Mouse (Mus musculus) hindbrain, embryonic 13.5 days (tissue): ENCODE results near the gene Xab2. TPM values are rescaled to one million over a fixed set of nuclear protein-coding genes. Genes with fewer than 3 reads are reported as not detected.

Experiments
- ATAC-seq: fragments of 200-750 bp; cut with Nextera tagmentation; 2 replicates; pipeline ENCODE4 v1.8.0; 2017; ENCODE audit warnings: moderate TSS enrichment; ENCODE audit not compliant: low FRiP score
- H3K27ac ChIP-seq: fragments of 300-500 bp; sonication (generic); 2 replicates; pipeline ENCODE4 v1.5.1; 2015; ENCODE audit warnings: inconsistent platforms, mild to moderate bottlenecking, moderate library complexity
- H3K27me3 ChIP-seq: fragments of 300-500 bp; sonication (generic); 2 replicates; pipeline ENCODE4 v1.6.1; 2015; ENCODE audit warnings: mild to moderate bottlenecking, inconsistent platforms
- H3K36me3 ChIP-seq: fragments of 300-500 bp; sonication (generic); 2 replicates; pipeline ENCODE4 v1.6.1; 2015; ENCODE audit warnings: mild to moderate bottlenecking, inconsistent platforms
- H3K4me1 ChIP-seq: fragments of 300-500 bp; sonication (generic); replicated peaks from 2 replicates; pipeline ENCODE4 v1.6.1; 2015; ENCODE audit warnings: inconsistent platforms
- H3K4me2 ChIP-seq: fragments of 300-500 bp; sonication (generic); 2 replicates; pipeline ENCODE4 v1.6.1; 2015; ENCODE audit warnings: inconsistent platforms, mild to moderate bottlenecking, moderate library complexity
- H3K4me3 ChIP-seq: fragments of 300-500 bp; sonication (generic); 2 replicates; pipeline ENCODE4 v1.5.1; 2015; ENCODE audit warnings: mild to moderate bottlenecking, inconsistent platforms
- H3K9ac ChIP-seq: fragments of 300-500 bp; sonication (generic); 2 replicates; pipeline ENCODE4 v1.6.1; 2015; ENCODE audit warnings: mild to moderate bottlenecking, inconsistent platforms
- H3K9me3 ChIP-seq: fragments of 300-500 bp; sonication (generic); 2 replicates; pipeline ENCODE4 v1.6.1; 2016; ENCODE audit warnings: inconsistent platforms
- WGBS: fragments of 180-500 bp; shearing (Covaris S2); methylation state at CpG from one replicate; pipeline ENCODE4 v1.1.7; 2015; 5-methylcytosine and 5-hydroxymethylcytosine counted together
- polyA plus RNA-seq: library from polyadenylated mRNA; unstranded; fragments of >200 nt; fragmentation: Nextera tagmentation; extraction: Ambion mirVana; gene quantifications from 2 replicates; pipeline ENCODE4 v1.2.1, GENCODE M21; 2015

The Xab2 gene
- polyA plus RNA-seq, 1 experiment from 2014 or later: 52.1 TPM

DNA sequence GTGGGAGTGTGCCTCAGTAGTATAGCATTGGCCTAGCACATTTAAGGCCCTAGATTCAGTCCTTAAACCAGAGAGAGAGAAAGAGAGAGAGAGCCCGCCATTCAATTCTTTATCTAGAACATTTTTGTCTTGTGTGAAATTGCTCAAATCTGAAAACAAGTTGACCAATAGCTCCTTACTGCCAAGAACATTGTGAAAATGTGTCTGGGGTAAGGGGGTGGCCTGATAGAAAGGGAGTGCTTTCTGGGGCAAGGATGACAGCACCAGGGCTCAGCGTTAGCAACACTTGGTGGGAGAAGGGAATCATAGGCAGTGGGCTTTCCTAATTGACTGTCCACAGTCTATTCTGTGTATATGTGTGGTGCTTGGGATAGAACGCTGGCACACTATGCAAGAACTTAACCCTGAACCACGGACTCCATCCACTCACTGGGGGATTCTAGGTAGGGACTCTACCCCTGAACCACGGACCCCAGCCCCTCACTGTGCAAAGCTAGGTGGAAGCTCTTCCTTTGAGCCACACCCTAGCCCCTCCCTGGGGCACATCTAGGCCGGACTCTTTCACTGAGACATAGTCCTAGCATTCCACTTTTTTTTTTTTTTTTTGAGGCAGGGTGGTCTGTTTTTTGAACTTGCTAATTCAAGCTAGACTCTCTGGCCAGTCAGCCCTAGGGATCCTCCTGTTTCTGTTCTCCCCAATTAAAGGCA, 25.9 kb upstream of the Xab2 start:
- H3K4me1 ChIP-seq: no peaks in the 10 kb centered on the region
- H3K27ac ChIP-seq: no peak overlapping the region
- ATAC-seq: no peak
- WGBS: 85% methylated on average over 6 of the region's 6 CpGs
- H3K9ac ChIP-seq: no peak overlapping the region
- H3K27me3 ChIP-seq: no peaks in the 10 kb centered on the region
- H3K9me3 ChIP-seq: no peaks in the 10 kb centered on the region
- H3K36me3 ChIP-seq: no peaks in the 10 kb centered on the region
- H3K4me2 ChIP-seq: no peak overlapping the region
- H3K4me3 ChIP-seq: no peak overlapping the region

DNA sequence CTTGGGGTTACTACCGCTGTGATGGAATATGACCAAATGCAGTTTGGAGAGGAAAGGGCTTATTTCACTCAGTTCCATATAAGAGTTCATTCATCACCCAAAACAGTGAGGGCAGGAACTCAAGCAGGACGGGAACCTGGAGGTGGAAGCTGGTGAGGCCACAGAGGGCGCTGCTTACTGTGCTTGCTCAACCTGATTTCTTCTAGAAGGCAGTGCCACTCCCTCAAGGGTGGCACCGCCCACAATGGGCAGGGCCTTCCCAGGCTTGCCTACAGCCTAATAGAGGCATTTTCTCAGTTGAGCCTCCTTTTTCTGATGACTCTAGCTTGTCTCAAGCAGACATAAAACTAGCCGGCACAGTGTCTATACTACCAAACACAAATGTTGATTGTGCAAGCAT, 24.7 kb upstream of the Xab2 start:
- H3K4me3 ChIP-seq: no peak overlapping the region
- no peak overlapping the region for H3K9ac ChIP-seq
- no peak overlapping the region for H3K4me2 ChIP-seq
- H3K27me3 ChIP-seq: no peaks in the 10 kb centered on the region
- no peaks in the 10 kb centered on the region for H3K36me3 ChIP-seq
- H3K9me3 ChIP-seq: no peaks in the 10 kb centered on the region
- 21% methylated on average over 5 of the region's 5 CpGs for WGBS
- H3K4me1 ChIP-seq: no peaks in the 10 kb centered on the region
- no peak for ATAC-seq
- H3K27ac ChIP-seq: no peak overlapping the region

GRCm38 (mm10) chr8:3631478-3631875, 10.4 kb upstream of the Xab2 start:
- Histone ChIP-seq H3K4me2 (peak overlapping the region; percentile 72), H3K4me1 (peaks cover 12% of the 10 kb centered on the region), H3K4me3 (peak overlapping the region; percentile 48), H3K27me3 (peaks cover 13% of the 10 kb centered on the region), H3K27ac (no peak overlapping the region), H3K9me3 (no peaks in the 10 kb centered on the region), H3K9ac (peak overlapping the region; percentile 68), H3K36me3 (no peaks in the 10 kb centered on the region; the same call in 1 of the 2 replicates)
- 20% methylated on average over 8 of the region's 8 CpGs for WGBS
- ATAC-seq: 0 out of 2 replicates have a peak, but pooled peaks have one; percentile 21

DNA sequence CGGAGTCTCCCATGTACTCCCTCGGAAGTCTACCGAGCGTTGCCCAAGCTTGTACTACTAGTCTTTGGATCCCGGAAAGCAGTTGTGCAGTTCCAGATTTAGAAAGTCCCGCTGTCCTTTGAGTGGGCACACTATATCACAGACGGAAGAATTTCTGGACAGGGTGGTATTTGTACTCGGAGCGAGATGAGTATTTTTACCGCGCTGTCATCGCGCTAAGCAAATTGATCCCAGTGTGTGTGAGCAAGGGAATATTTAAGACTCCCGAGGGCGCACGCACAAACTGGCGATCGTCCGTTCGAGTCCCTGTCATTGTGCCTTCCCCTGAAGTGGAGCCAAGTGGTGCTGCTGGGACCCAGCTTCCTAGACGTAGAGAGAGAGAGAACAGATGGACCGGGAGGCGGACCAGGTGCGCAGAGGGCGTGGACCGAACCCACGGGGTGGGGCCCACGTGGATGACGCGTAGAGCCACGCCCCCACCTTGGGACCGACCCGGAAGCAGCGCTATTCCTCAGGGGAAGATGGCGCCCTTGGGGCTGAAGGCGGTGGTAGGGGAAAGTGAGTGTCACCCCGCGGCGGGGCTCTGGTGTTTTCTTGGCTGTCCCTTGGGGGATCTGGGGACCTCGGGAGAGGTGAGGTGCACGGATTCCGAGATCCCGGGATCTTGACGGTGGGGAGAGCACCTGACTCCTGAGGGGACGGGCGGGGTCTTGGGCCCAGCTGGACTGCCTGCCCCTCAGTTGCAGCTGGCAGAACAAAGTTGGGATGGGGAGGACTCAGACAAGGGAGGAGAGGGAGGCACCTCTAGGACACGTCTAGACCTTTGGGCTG, 9.7 kb upstream of the Xab2 start, which contains the start of gene Stxbp2:
Stxbp2 (plus strand) TSS at position 309 of the 831 bp plus-strand sequence.
- no peaks in the 10 kb centered on the region for H3K9me3 ChIP-seq
- peak; percentile 75 for ATAC-seq
- H3K9ac ChIP-seq: peak within 1 kb of the TSS; percentile 68
- WGBS: 6% methylated on average over 47 of the region's 47 CpGs
- H3K27ac ChIP-seq: no peak within 1 kb of the TSS; the same call in 1 of the 2 replicates
- H3K27me3 ChIP-seq: peaks cover 13% of the 10 kb centered on the region
- peak within 1 kb of the TSS; percentile 48 for H3K4me3 ChIP-seq
- H3K36me3 ChIP-seq: no peaks in the 10 kb centered on the region; the same call in 1 of the 2 replicates
- H3K4me1 ChIP-seq: peaks cover 12% of the 10 kb centered on the region
- H3K4me2 ChIP-seq: peak within 1 kb of the TSS; percentile 72

- no peak for ATAC-seq
- 35% methylated on average over 5 of the region's 5 CpGs for WGBS
Measured at GRCm38 (mm10) chr8:3628014-3628413, 6.9 kb upstream of the Xab2 start.

DNA sequence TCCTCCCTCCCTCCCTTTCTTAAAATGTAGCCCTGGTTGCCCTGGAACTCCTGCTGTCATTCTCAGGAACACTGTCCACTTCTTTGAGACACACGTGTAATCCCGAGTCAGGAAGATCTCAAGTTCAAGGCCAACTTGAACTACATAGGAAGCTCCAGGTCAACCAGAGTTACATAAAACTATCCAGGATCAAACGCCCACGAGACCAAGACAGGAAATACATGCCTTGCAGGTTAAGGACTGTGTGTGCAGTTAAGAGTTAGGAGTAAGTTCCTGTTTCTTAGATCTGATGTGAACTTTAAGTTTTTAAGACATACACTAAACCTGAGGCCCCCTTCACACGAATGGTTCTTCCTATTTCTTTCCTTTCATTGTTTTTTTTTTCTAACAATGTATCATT, 5.9 kb upstream of the Xab2 start:
- H3K36me3 ChIP-seq: peaks cover 4% of the 10 kb centered on the region; the same call in 1 of the 2 replicates
- H3K27ac ChIP-seq: no peak overlapping the region
- H3K9ac ChIP-seq: no peak overlapping the region
- H3K9me3 ChIP-seq: no peaks in the 10 kb centered on the region
- H3K4me2 ChIP-seq: no peak overlapping the region
- no peak for ATAC-seq
- H3K4me3 ChIP-seq: no peak overlapping the region
- 62% methylated on average over 5 of the region's 5 CpGs for WGBS
- peaks cover 13% of the 10 kb centered on the region for H3K27me3 ChIP-seq
- H3K4me1 ChIP-seq: peaks cover 17% of the 10 kb centered on the region

More at GRCm38 (mm10) chr8:3628014-3628413, 6.9 kb upstream of the Xab2 start:
- Histone ChIP-seq H3K9me3 (no peaks in the 10 kb centered on the region), H3K4me1 (peaks cover 12% of the 10 kb centered on the region), H3K4me2 (no peak overlapping the region), H3K36me3 (peaks cover 4% of the 10 kb centered on the region; the same call in 1 of the 2 replicates), H3K27ac (no peak overlapping the region), H3K4me3 (no peak overlapping the region), H3K27me3 (peaks cover 13% of the 10 kb centered on the region), H3K9ac (no peak overlapping the region)

GRCm38 (mm10) chr8:3625445-3625844, 4.3 kb upstream of the Xab2 start, which contains the start of gene Pcp2:
Pcp2 (minus strand) TSS chr8:3625545.
- no peak for ATAC-seq
- H3K9ac ChIP-seq: no peak within 1 kb of the TSS
- 60% methylated on average over 1 of the region's 1 CpGs for WGBS

GRCm38 (mm10) chr8:3622119-3622518, 1.0 kb upstream of the Xab2 start:
- peak overlapping the region; percentile 85 for H3K4me3 ChIP-seq
- peak overlapping the region; percentile 77 for H3K9ac ChIP-seq
- ATAC-seq: no peak
- peak overlapping the region; percentile 76 for H3K4me2 ChIP-seq
- no peak overlapping the region for H3K27ac ChIP-seq
- no peaks in the 10 kb centered on the region for H3K9me3 ChIP-seq
- peaks cover 24% of the 10 kb centered on the region for H3K4me1 ChIP-seq
- no peaks in the 10 kb centered on the region for H3K27me3 ChIP-seq
- WGBS: 68% methylated on average over 8 of the region's 8 CpGs
- peaks cover 21% of the 10 kb centered on the region for H3K36me3 ChIP-seq

More at GRCm38 (mm10) chr8:3625445-3625844, 4.3 kb upstream of the Xab2 start, which contains the start of gene Pcp2:
- Histone ChIP-seq H3K9me3 (no peaks in the 10 kb centered on the region), H3K27ac (no peak within 1 kb of the TSS), H3K36me3 (peaks cover 4% of the 10 kb centered on the region; the same call in 1 of the 2 replicates), H3K27me3 (peaks cover 13% of the 10 kb centered on the region), H3K4me3 (no peak within 1 kb of the TSS), H3K4me2 (no peak within 1 kb of the TSS), H3K4me1 (peaks cover 11% of the 10 kb centered on the region)

DNA sequence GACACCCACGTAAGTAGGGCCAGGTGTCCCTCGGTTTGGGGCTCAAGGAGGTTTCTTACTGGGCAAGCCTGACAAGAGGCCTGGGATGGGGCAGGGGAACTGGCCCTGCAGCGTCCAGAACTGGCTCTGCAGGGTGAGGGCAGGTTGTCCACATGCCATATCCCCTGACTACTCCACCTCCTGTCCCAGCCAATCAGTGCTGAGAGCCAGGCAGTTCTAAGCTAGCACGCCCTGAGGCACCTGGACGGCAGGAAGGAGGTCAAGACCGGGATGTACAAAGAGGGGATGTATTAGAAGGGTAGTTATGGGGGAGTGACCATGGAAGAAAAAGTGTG, 11.3 kb downstream of the Xab2 start:
- Histone ChIP-seq H3K4me1 (no peaks in the 10 kb centered on the region), H3K4me2 (no peak overlapping the region), H3K9ac (no peak overlapping the region), H3K9me3 (no peaks in the 10 kb centered on the region), H3K36me3 (peaks cover 100% of the 10 kb centered on the region), H3K27ac (no peak overlapping the region), H3K4me3 (no peak overlapping the region), H3K27me3 (no peaks in the 10 kb centered on the region)
- ATAC-seq: no peak
- 92% methylated on average over 6 of the region's 6 CpGs for WGBS

GRCm38 (mm10) chr8:3609046-3609815, 11.9 kb downstream of the Xab2 start:
- H3K36me3 ChIP-seq: peaks cover 100% of the 10 kb centered on the region
- H3K4me3 ChIP-seq: no peak overlapping the region
- ATAC-seq: no peak
- no peaks in the 10 kb centered on the region for H3K4me1 ChIP-seq
- H3K4me2 ChIP-seq: no peak overlapping the region
- H3K27me3 ChIP-seq: no peaks in the 10 kb centered on the region
- H3K9ac ChIP-seq: no peak overlapping the region
- H3K9me3 ChIP-seq: no peaks in the 10 kb centered on the region
- H3K27ac ChIP-seq: no peak overlapping the region
- 87% methylated on average over 12 of the region's 12 CpGs for WGBS

- no peak overlapping the region for H3K4me2 ChIP-seq
- H3K27me3 ChIP-seq: no peaks in the 10 kb centered on the region
- no peaks in the 10 kb centered on the region for H3K4me1 ChIP-seq
- no peak for ATAC-seq
- H3K9me3 ChIP-seq: no peaks in the 10 kb centered on the region
- peaks cover 100% of the 10 kb centered on the region for H3K36me3 ChIP-seq
- no peak overlapping the region for H3K4me3 ChIP-seq
- H3K27ac ChIP-seq: no peak overlapping the region
- 88% methylated on average over 7 of the region's 7 CpGs for WGBS
- no peak overlapping the region for H3K9ac ChIP-seq
Measured at GRCm38 (mm10) chr8:3607822-3608221, 13.3 kb downstream of the Xab2 start.

DNA sequence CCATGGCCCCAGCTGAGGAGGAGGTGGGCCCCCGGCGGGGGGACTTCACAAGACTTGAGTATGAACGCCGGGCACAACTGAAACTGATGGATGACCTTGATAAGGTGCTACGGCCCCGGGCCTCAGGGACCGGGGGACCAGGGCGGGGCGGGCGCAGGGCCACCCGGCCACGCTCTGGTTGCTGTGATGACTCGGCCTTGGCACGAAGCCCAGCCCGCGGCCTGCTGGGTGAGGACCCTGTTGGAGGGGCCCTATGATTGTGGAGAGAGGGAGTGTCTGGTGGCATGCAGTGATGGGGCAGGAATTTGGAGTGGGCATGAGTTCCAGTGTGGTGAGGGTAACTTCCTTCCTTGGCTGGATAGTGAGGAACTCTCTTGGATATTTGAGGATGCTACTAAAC, 14.5 kb downstream of the Xab2 start:
- H3K27me3 ChIP-seq: no peaks in the 10 kb centered on the region
- H3K4me1 ChIP-seq: no peaks in the 10 kb centered on the region
- H3K4me2 ChIP-seq: no peak overlapping the region
- 90% methylated on average over 16 of the region's 16 CpGs for WGBS
- no peak overlapping the region for H3K4me3 ChIP-seq
- H3K9me3 ChIP-seq: no peaks in the 10 kb centered on the region
- H3K9ac ChIP-seq: no peak overlapping the region
- H3K27ac ChIP-seq: no peak overlapping the region
- peaks cover 100% of the 10 kb centered on the region for H3K36me3 ChIP-seq
- ATAC-seq: no peak
